Mouse (Mus musculus) forebrain, embryonic 15.5 days (tissue): ENCODE data around the gene Zmym1. TPM values are rescaled to one million over a fixed set of nuclear protein-coding genes. Genes with fewer than 3 reads are reported as not detected.

Experiments used
- ATAC-seq: fragments of 200-750 bp; cut with Nextera tagmentation; replicated peaks from 2 replicates; pipeline ENCODE4 v1.8.0; 2017; ENCODE audit warnings: mild to moderate bottlenecking, moderate TSS enrichment, moderate library complexity
- H3K27ac ChIP-seq: fragments of 300-500 bp; sonication (generic); replicated peaks from 2 replicates; pipeline ENCODE4 v1.5.1; 2015; ENCODE audit warnings: mild to moderate bottlenecking, inconsistent platforms
- H3K27me3 ChIP-seq: fragments of 300-500 bp; sonication (generic); 2 replicates; pipeline ENCODE4 v1.6.1; 2015; ENCODE audit warnings: inconsistent platforms
- H3K36me3 ChIP-seq: fragments of 300-500 bp; sonication (generic); 2 replicates; pipeline ENCODE4 v1.6.1; 2015; ENCODE audit warnings: mild to moderate bottlenecking, inconsistent platforms
- H3K4me1 ChIP-seq: fragments of 300-500 bp; sonication (generic); 2 replicates; pipeline ENCODE4 v1.6.1; 2015; ENCODE audit warnings: inconsistent platforms
- H3K4me2 ChIP-seq: fragments of 300-500 bp; sonication (generic); replicated peaks from 2 replicates; pipeline ENCODE4 v1.6.1; 2015; ENCODE audit warnings: mild to moderate bottlenecking, inconsistent platforms
- H3K4me3 ChIP-seq: fragments of 300-500 bp; sonication (generic); 2 replicates; pipeline ENCODE4 v1.5.1; 2015; ENCODE audit warnings: mild to moderate bottlenecking, inconsistent platforms
- H3K9ac ChIP-seq: fragments of 300-500 bp; sonication (generic); replicated peaks from 2 replicates; pipeline ENCODE4 v1.6.1; 2015; ENCODE audit warnings: mild to moderate bottlenecking, inconsistent platforms
- H3K9me3 ChIP-seq: fragments of 300-500 bp; sonication (generic); 2 replicates; pipeline ENCODE4 v1.6.1; 2016; ENCODE audit warnings: inconsistent platforms
- WGBS: fragments of 180-500 bp; shearing (Covaris S2); methylation state at CpG from one replicate; pipeline ENCODE4 v1.1.7; 2015; ENCODE audit warnings: mixed read lengths; 5-methylcytosine and 5-hydroxymethylcytosine counted together
- polyA plus RNA-seq: library from polyadenylated mRNA; unstranded; fragments of >200 nt; fragmentation: Nextera tagmentation; extraction: Ambion mirVana; gene quantifications from 2 replicates; pipeline ENCODE4 v1.2.1, GENCODE M21; 2015

Gene Zmym1
- polyA plus RNA-seq, 1 experiment from 2014 or later = 28.3 TPM

DNA sequence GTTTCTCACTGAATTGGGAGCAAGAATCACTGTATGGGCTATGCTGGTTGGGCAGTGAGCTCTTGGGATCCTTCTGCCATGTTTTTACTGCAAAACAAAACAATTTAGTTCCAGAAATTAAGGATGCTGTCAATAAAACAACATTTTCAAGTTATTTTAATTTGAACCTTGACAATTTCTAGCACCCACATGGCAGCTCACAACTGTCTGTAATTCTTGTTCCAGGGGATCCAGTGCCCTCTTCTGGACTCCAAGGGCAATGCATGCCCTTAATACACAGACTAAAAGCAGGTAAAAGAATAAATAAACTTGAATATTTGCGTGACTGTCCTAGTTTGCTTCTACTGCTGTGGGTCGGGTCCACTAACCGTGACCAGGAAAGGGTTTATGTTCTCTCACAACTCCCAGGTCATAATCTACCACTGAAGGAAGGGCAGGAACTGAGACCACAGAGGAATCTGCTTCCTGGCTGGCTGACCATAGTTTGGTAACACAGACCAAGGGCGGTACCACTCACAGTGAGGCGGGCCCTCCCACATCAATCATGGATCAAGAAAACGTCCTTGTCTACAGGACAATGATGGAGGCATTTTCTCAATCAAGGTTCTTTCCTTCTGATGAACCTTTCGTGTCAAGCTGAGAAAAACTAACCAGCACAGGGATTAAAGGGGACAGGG, 6.3 kb downstream of the Zmym1 start:
- 78% methylated on average over 7 of the region's 7 CpGs for WGBS
- ATAC-seq = no peak
- H3K27me3 ChIP-seq = no peaks in the 10 kb centered on the region
- H3K36me3 ChIP-seq = peaks cover 37% of the 10 kb centered on the region
- H3K9ac ChIP-seq = no peak overlapping the region
- peaks cover 1% of the 10 kb centered on the region; the same call in 1 of the 2 replicates for H3K4me1 ChIP-seq
- H3K27ac ChIP-seq = no peak overlapping the region
- H3K9me3 ChIP-seq = no peaks in the 10 kb centered on the region
- no peak overlapping the region for H3K4me3 ChIP-seq
- H3K4me2 ChIP-seq = no peak overlapping the region

DNA sequence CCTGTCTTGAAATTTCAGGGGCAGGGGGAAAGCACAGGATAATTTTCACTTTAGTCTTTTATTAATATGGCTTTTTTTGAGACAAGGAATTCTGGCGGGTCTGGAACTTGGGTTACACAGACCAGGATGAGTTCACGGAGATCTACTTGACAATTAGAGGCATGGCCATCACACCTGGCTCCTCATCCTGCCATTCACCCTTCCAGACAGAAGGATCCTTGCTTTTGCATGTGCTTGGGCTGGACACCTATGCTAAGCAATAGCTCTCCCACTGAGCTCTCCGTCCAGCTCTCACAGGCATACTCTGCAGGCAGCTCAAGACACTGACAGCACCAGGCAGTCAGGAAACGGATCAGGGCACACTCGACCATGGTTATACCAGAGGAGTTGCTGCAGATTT, 7.9 kb downstream of the Zmym1 start:
- Histone ChIP-seq H3K9ac (no peak overlapping the region), H3K4me2 (no peak overlapping the region), H3K27me3 (no peaks in the 10 kb centered on the region), H3K4me1 (no peaks in the 10 kb centered on the region), H3K4me3 (no peak overlapping the region), H3K9me3 (no peaks in the 10 kb centered on the region), H3K36me3 (peaks cover 49% of the 10 kb centered on the region), H3K27ac (no peak overlapping the region)
- no peak for ATAC-seq
- WGBS = 92% methylated on average over 5 of the region's 5 CpGs

DNA sequence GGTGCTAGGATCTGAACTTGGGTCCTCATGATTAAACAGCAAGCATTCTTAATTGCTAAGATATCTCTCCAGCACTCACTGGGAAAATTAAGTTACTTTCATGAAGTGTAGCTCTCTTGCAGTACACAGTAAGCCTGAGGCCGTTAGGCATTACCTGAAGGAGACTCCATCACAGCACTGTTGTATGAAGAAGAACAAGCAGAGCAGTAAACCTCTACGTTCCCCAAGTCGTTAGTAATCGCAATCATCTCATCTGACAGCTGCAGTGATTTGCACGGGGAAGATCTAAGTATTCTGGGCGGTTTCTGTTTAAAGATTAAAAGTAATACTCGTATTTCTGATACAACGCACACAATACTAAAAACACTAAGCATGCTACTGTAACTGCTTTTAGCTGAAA, 9.8 kb downstream of the Zmym1 start:
- Histone ChIP-seq H3K9ac (no peak overlapping the region), H3K4me3 (no peak overlapping the region), H3K36me3 (peaks cover 54% of the 10 kb centered on the region), H3K27ac (no peak overlapping the region), H3K4me1 (no peaks in the 10 kb centered on the region), H3K9me3 (no peaks in the 10 kb centered on the region), H3K27me3 (no peaks in the 10 kb centered on the region), H3K4me2 (no peak overlapping the region)
- WGBS = 85% methylated on average over 8 of the region's 8 CpGs
- no peak for ATAC-seq

DNA sequence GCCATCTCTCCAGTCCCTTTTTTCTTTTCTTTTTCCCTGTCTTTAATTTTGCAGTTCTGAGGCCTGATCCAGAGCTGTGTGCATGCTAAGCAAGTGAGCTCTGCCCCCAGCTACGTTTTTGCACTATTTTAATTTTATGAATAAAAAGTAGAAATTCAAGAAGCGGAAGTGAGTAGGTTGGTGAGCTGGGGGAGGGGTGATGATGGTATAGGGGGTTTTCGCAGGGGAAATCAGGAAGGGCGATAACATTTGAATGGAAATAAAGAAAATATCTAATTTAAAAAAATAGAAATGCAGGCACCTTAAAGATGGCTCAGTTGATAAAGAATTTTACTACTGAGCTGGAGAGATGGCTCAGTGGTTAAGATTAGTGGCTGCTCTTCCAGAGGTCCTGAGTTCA, 17.4 kb downstream of the Zmym1 start:
- Histone ChIP-seq H3K4me3 (no peak overlapping the region), H3K36me3 (peaks cover 68% of the 10 kb centered on the region), H3K27me3 (no peaks in the 10 kb centered on the region), H3K27ac (no peak overlapping the region), H3K4me2 (no peak overlapping the region), H3K4me1 (no peaks in the 10 kb centered on the region), H3K9me3 (no peaks in the 10 kb centered on the region), H3K9ac (no peak overlapping the region)
- WGBS = 82% methylated on average over 4 of the region's 4 CpGs
- ATAC-seq = no peak

DNA sequence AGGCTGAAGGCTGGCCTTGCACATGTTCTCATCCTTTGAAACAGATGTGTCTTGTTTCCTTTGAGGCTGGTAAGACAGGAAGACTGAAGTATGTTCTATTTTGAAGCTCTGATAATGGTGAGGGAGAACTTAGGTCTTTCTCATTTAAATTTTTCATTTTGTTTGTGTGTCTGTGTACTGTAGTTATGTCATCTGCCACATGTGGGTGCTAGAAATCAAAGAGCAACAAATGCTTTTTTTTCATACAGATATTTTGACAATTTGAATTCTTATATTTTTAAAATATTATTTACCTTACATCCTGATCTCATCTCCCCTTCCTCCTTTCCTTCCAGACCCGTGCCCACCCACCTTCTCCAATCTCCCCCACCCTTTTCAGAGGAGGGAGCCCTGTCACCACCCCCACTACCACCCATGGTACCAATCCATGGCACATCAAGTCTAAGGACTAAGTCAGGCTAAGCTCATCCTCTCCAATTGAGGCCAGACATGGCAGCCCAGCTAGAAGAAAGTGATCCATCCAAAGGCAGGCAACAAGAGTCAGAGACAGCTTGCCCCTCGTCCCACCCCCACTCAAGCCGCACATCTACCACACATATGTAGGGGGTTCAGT, 21.0 kb downstream of the Zmym1 start:
- Histone ChIP-seq H3K9me3 (no peaks in the 10 kb centered on the region), H3K4me3 (no peak overlapping the region), H3K4me2 (no peak overlapping the region), H3K27ac (no peak overlapping the region), H3K27me3 (no peaks in the 10 kb centered on the region), H3K36me3 (peaks cover 69% of the 10 kb centered on the region), H3K4me1 (0 out of 2 replicates have a peak, but pooled peaks cover 2% of the 10 kb centered on the region), H3K9ac (no peak overlapping the region)
- WGBS = 82% methylated on average over 3 of the region's 3 CpGs
- no peak; the same call in 1 of the 2 replicates for ATAC-seq

DNA sequence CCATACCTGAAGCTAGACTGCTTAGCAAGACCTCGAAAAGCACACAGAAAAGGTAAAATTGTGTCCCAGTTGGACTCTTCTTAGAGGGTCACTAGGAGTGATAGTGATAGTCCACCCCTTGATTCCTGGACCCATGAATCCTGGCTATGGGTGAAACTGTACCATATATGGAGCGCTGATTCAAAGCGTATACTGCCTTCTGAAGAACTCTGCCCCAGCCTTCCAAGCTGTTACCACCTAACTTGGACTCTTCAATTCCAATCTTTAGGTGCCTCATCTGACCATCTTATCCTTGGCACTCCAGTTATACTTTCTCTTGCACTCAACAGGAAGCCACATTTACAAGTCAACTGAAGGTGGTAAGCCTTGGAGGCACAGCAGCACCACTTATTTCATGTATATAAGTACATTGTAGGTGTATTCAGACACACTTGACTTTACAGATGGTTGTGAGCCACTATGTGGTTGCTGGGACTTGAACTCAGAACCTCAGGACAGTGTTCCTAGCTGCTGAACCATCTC, 22.1 kb downstream of the Zmym1 start:
- no peaks in the 10 kb centered on the region for H3K27me3 ChIP-seq
- H3K4me1 ChIP-seq = peaks cover 11% of the 10 kb centered on the region; the same call in 1 of the 2 replicates
- H3K27ac ChIP-seq = no peak overlapping the region
- H3K4me3 ChIP-seq = no peak overlapping the region
- no peak overlapping the region for H3K4me2 ChIP-seq
- H3K9me3 ChIP-seq = no peaks in the 10 kb centered on the region
- peaks cover 70% of the 10 kb centered on the region for H3K36me3 ChIP-seq
- ATAC-seq = no peak; the same call in 1 of the 2 replicates
- 96% methylated on average over 3 of the region's 3 CpGs for WGBS
- no peak overlapping the region for H3K9ac ChIP-seq

DNA sequence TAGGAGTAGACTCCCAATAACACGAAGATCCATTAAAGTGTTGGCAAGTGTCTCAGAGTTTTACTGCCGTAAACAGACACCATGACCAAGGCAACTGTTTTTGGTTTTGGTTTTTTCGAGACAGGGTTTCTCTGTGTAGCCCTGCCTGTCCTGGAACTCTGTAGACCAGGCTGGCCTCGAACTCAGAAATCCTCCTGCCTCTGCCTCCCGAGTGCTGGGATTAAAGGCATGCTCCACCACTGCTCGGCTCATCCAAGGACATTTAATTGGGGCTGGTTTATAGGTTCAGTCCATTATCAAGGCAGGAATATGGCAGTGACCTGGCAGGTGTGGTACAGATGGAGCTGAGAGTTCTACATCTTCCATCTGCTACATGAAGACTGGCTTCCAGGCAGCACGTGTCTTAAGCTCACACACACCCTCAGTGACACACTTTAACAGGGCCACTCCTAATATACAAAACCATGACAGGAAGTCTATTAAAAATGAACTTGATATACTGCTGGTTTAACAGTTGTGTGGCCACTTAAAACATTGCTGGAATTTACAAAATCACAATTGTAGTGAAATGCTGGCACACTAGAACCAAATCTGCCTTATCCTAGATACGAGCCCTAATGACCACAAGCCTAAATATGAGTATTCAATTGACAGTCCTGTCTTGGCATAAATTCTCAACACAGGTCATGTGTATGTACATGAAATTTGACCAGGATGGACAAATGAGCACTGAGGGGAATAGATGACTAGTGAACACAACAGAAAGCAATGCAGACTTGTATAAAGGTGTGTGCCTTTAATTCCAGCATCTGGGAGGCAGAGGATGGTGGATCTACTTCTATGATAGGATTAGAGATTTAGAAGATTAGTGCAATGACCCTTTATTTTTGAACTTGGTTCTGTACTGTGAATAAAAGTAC, 22.8 kb downstream of the Zmym1 start:
- no peaks in the 10 kb centered on the region for H3K27me3 ChIP-seq
- 84% methylated on average over 8 of the region's 8 CpGs for WGBS

DNA sequence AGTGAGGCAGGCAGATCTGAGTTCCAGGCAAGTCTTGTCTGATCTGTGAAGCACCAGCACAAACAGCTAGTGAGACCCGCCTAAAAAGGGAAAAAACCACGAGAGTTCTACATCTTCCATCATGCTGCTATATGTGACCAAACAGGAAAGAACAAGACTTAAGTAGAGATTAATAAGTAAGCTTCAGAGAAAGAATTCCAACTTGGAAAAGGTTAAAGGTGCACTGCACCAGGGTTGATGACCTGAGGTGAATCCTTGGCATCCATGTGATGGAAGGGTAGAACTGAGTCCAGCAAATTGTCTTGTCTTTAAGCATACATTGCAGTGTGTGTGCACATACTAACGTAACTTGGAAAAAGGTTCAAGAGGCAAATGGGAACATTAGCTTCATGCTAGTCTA, 23.8 kb downstream of the Zmym1 start:
- peaks cover 21% of the 10 kb centered on the region; the same call in 1 of the 2 replicates for H3K4me1 ChIP-seq
- H3K9ac ChIP-seq = no peak overlapping the region
- no peaks in the 10 kb centered on the region for H3K9me3 ChIP-seq
- no peak overlapping the region for H3K4me3 ChIP-seq
- H3K36me3 ChIP-seq = peaks cover 87% of the 10 kb centered on the region
- WGBS = 93% methylated on average over 3 of the region's 3 CpGs
- no peak overlapping the region for H3K4me2 ChIP-seq
- H3K27me3 ChIP-seq = no peaks in the 10 kb centered on the region
- no peak overlapping the region for H3K27ac ChIP-seq
- ATAC-seq = no peak

More for the DNA sequence above, 22.8 kb downstream of the Zmym1 start:
- Histone ChIP-seq H3K4me3 (no peak overlapping the region), H3K36me3 (peaks cover 78% of the 10 kb centered on the region), H3K9me3 (no peaks in the 10 kb centered on the region), H3K4me1 (peaks cover 18% of the 10 kb centered on the region; the same call in 1 of the 2 replicates), H3K4me2 (no peak overlapping the region), H3K27ac (no peak overlapping the region), H3K9ac (no peak overlapping the region)
- no peak for ATAC-seq

DNA sequence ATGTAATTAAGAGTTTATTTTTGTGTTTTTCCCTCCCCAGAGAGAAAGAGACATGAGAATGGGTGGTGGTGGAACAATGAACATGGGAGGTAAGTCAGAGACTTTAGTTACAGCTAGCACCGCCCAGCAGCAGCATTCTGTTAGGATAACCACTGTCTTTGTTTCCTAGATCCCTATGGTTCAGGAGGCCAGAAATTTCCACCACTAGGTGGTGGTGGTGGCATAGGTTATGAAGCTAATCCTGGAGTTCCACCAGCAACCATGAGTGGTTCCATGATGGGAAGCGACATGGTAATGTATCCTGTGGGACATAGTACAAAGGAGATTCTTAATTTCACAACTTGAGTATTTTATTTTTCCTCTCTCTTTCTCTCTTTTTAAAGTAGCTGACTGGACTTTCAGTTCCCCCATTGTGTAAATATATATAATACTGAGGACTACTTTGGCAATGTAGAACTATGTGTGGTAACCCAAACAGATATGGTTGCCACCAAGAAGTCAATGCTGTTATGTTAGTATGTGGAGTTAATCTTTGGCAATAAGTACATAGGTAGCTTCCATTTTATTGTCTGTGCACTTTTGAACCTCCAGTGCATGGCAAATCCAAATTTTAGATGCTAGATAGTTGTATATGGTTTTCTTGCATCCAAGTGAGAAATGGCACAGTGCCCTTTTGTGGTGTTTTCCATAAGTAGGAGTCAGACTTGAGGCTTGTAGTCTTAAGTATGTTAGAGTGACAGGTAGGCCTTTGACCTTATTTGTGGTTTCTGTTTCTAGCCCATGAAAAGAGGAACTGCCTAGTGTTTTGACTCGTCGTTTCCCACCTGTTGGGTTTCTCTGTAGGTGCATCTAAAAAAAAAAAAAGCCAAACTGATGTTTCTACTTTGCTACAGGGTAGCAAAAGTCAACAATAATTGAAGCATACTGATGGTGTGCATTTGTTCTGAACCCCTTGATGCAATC, 33.4 kb downstream of the Zmym1 start:
- Histone ChIP-seq H3K9ac (no peak overlapping the region), H3K4me1 (peaks cover 48% of the 10 kb centered on the region), H3K27me3 (no peaks in the 10 kb centered on the region), H3K27ac (no peak overlapping the region), H3K9me3 (no peaks in the 10 kb centered on the region), H3K4me3 (0 out of 2 replicates have a peak overlapping the region, but pooled peaks have one; percentile 8), H3K4me2 (no peak overlapping the region), H3K36me3 (peaks cover 79% of the 10 kb centered on the region)
- no peak for ATAC-seq
- WGBS = 68% methylated on average over 4 of the region's 4 CpGs

DNA sequence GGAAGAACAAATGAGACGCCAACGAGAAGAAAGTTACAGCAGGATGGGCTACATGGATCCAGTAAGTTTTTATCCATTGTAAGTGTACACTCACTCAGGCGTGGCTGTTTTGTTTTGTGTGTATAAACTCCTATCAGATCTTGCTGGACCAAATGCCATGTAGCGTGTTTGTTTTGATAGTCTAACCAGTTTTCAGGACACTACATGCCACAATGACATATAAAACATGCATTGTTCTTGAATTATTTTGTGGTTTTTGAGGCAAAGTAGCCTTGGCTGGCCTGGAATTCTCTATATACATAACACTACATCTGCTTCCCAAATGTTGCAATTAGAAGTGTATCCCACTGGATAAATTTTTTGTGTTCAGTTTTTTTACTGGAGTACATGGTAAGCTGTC, 34.1 kb downstream of the Zmym1 start:
- Histone ChIP-seq H3K9ac (no peak overlapping the region), H3K9me3 (no peaks in the 10 kb centered on the region), H3K36me3 (peaks cover 72% of the 10 kb centered on the region), H3K27me3 (no peaks in the 10 kb centered on the region), H3K27ac (no peak overlapping the region), H3K4me3 (0 out of 2 replicates have a peak overlapping the region, but pooled peaks have one; percentile 8), H3K4me2 (no peak overlapping the region), H3K4me1 (peaks cover 48% of the 10 kb centered on the region)
- WGBS = 94% methylated on average over 4 of the region's 4 CpGs
- no peak for ATAC-seq

DNA sequence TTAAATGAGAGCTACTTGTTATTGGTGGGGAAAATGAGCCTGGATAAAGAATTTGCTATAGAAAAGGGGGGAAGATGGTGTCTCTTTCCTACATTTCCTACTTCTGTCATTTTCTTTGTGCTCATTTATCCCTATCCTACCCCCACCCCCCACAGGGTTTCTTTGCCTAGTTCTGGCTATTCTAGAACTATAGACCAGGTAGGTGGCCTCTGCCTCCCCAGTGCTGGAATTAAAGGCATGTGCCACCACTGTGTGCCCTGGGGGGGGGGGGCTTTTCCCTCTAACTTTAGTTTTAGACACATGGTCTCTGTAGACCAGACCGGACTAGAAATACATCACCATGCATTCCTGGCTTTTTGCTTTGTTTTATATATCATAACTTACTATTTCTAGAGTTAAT, 36.7 kb downstream of the Zmym1 start:
- H3K27me3 ChIP-seq = no peaks in the 10 kb centered on the region
- no peak for ATAC-seq
- peaks cover 47% of the 10 kb centered on the region for H3K36me3 ChIP-seq
- peak overlapping the region; percentile 98 for H3K4me2 ChIP-seq
- no peaks in the 10 kb centered on the region for H3K9me3 ChIP-seq
- no peak overlapping the region for H3K27ac ChIP-seq
- 68% methylated on average over 1 of the region's 1 CpGs for WGBS
- peaks cover 54% of the 10 kb centered on the region for H3K4me1 ChIP-seq
- peak overlapping the region; percentile 86 for H3K4me3 ChIP-seq
- peak overlapping the region; percentile 98 for H3K9ac ChIP-seq
